Comparison of ENCODE assay signal across 14 mouse cellular contexts in genomic region chr4:15608508-15608907, GRCm38 (mm10).
DNase-seq lines count a peak whose midpoint lies in the region; ATAC-seq and TF ChIP-seq lines count a peak whose summit lies in the region.
"Had no signal": no experiment of that assay in that cellular context is flagged by ENCODE, and none has a peak within 500 bp of the region (broad histone marks: within the 10 kb centered on the region; RNA-seq: fewer than 3 reads in every experiment).

No protein-coding gene starts in this region.

- H3K27ac ChIP-seq in hindbrain, postnatal 0 days: no peak overlapping the region
- no peak overlapping the region for H3K27ac ChIP-seq in hindbrain, embryonic 13.5 days
- H3K27ac ChIP-seq in forebrain, postnatal 0 days (ENCODE audit: low read depth, low read length): no peak overlapping the region
- H3K27ac ChIP-seq in lung, embryonic 15.5 days: no peak overlapping the region
- H3K27ac ChIP-seq: limb, embryonic 12.5 days; midbrain, embryonic 13.5 days; neural tube, embryonic 12.5 days had no signal

- H3K4me2 ChIP-seq in hindbrain, postnatal 0 days (ENCODE audit: low read depth, low read length): no peak overlapping the region
- H3K4me2 ChIP-seq in hindbrain, embryonic 13.5 days: no peak overlapping the region
- no peak overlapping the region for H3K4me2 ChIP-seq in forebrain, postnatal 0 days (ENCODE audit: low read depth)
- no peak overlapping the region for H3K4me2 ChIP-seq in lung, embryonic 15.5 days
- H3K4me2 ChIP-seq: limb, embryonic 12.5 days; midbrain, embryonic 13.5 days; neural tube, embryonic 12.5 days had no signal

- peak; percentile 0 for DNase-seq in embryo, embryonic 11 days
- DNase-seq in embryo, embryonic 10.5 days (ENCODE audit: low spot score): no peak
- DNase-seq in hindbrain, postnatal 0 days (ENCODE audit: low spot score): peak; percentile 7
- DNase-seq in forebrain, postnatal 0 days: peak; percentile 62
- DNase-seq in gastrocnemius, postnatal 4 days (ENCODE audit: low spot score in 2 of 2): no peak
- no peak for DNase-seq in spleen, adult 12 weeks (ENCODE audit: low spot score)
- DNase-seq: adrenal gland, postnatal 10 days; cerebellum, postnatal 36 days; kidney, postnatal 36 days had no signal

- no peaks in the 10 kb centered on the region for H3K36me3 ChIP-seq in hindbrain, postnatal 0 days (ENCODE audit: insufficient read depth, low read length)
- H3K36me3 ChIP-seq in hindbrain, embryonic 13.5 days: no peaks in the 10 kb centered on the region
- no peaks in the 10 kb centered on the region for H3K36me3 ChIP-seq in forebrain, postnatal 0 days (ENCODE audit: insufficient read depth)
- no peaks in the 10 kb centered on the region for H3K36me3 ChIP-seq in lung, embryonic 15.5 days
- H3K36me3 ChIP-seq: limb, embryonic 12.5 days; midbrain, embryonic 13.5 days; neural tube, embryonic 12.5 days had no signal

- H3K4me3 ChIP-seq in hindbrain, postnatal 0 days (ENCODE audit: low read length): no peak overlapping the region
- no peak overlapping the region for H3K4me3 ChIP-seq in hindbrain, embryonic 13.5 days
- no peak overlapping the region for H3K4me3 ChIP-seq in forebrain, postnatal 0 days (ENCODE audit: low read depth, low read length)
- H3K4me3 ChIP-seq in lung, embryonic 15.5 days: no peak overlapping the region
- H3K4me3 ChIP-seq: limb, embryonic 12.5 days; midbrain, embryonic 13.5 days; neural tube, embryonic 12.5 days had no signal

- H3K9me3 ChIP-seq in hindbrain, postnatal 0 days (ENCODE audit: low read length): no peaks in the 10 kb centered on the region
- H3K9me3 ChIP-seq in hindbrain, embryonic 13.5 days: no peaks in the 10 kb centered on the region
- H3K9me3 ChIP-seq in forebrain, postnatal 0 days (ENCODE audit: low read length): no peaks in the 10 kb centered on the region
- no peaks in the 10 kb centered on the region for H3K9me3 ChIP-seq in lung, embryonic 15.5 days
- H3K9me3 ChIP-seq: limb, embryonic 12.5 days; midbrain, embryonic 13.5 days; neural tube, embryonic 12.5 days had no signal

- no peak overlapping the region for H3K9ac ChIP-seq in hindbrain, postnatal 0 days (replicated peaks; ENCODE audit: low read length)
- no peak overlapping the region for H3K9ac ChIP-seq in hindbrain, embryonic 13.5 days
- no peak overlapping the region for H3K9ac ChIP-seq in forebrain, postnatal 0 days
- H3K9ac ChIP-seq in lung, embryonic 15.5 days: no peak overlapping the region
- H3K9ac ChIP-seq: limb, embryonic 12.5 days; midbrain, embryonic 13.5 days; neural tube, embryonic 12.5 days had no signal

- WGBS in hindbrain, postnatal 0 days: 44% methylated on average over 3 of the region's 3 CpGs
- WGBS in hindbrain, embryonic 13.5 days: 54% methylated on average over 3 of the region's 3 CpGs
- WGBS in forebrain, postnatal 0 days: 24% methylated on average over 3 of the region's 3 CpGs
- 18% methylated on average over 3 of the region's 3 CpGs for WGBS in lung, embryonic 15.5 days

- H3K27me3 ChIP-seq in hindbrain, postnatal 0 days (ENCODE audit: insufficient read depth, low read length): no peaks in the 10 kb centered on the region
- H3K27me3 ChIP-seq in hindbrain, embryonic 13.5 days: no peaks in the 10 kb centered on the region
- H3K27me3 ChIP-seq in forebrain, postnatal 0 days (ENCODE audit: insufficient read depth, low read length): no peaks in the 10 kb centered on the region
- no peaks in the 10 kb centered on the region for H3K27me3 ChIP-seq in lung, embryonic 15.5 days
- H3K27me3 ChIP-seq: limb, embryonic 12.5 days; midbrain, embryonic 13.5 days; neural tube, embryonic 12.5 days had no signal

- ATAC-seq in hindbrain, postnatal 0 days: 0 out of 2 replicates have a peak, but pooled peaks have one; percentile 32
- ATAC-seq in hindbrain, embryonic 13.5 days (ENCODE audit: low FRiP score): no peak
- ATAC-seq in forebrain, postnatal 0 days: peak; percentile 92
- ATAC-seq in lung, embryonic 15.5 days (ENCODE audit: borderline replicate concordance, extremely low read depth, low FRiP score, low TSS enrichment): peak; percentile 62; the same call in 1 of the 2 replicates
- ATAC-seq: midbrain, embryonic 13.5 days had no signal

- TF ChIP-seq CTCF in hindbrain, postnatal 0 days (IDR thresholded peaks at IDR 0.05; ENCODE audit: low read depth): no peak
- no peak for TF ChIP-seq CTCF in forebrain, postnatal 0 days (IDR thresholded peaks at IDR 0.05; ENCODE audit: low read depth)

- no peaks in the 10 kb centered on the region for H3K4me1 ChIP-seq in hindbrain, postnatal 0 days (ENCODE audit: insufficient read depth, low read length)
- H3K4me1 ChIP-seq in hindbrain, embryonic 13.5 days (replicated peaks): no peaks in the 10 kb centered on the region
- no peaks in the 10 kb centered on the region for H3K4me1 ChIP-seq in forebrain, postnatal 0 days (ENCODE audit: insufficient read depth)
- H3K4me1 ChIP-seq in lung, embryonic 15.5 days: no peaks in the 10 kb centered on the region
- H3K4me1 ChIP-seq: neural tube, embryonic 12.5 days had no signal

Comparison
In these comparisons a context has a peak if more than half of its experiments do, and no peak if none do; other contexts are left out.
1. DNase-seq: peak in embryo, embryonic 11 days (single experiment), hindbrain, postnatal 0 days (single experiment) and forebrain, postnatal 0 days (single experiment); none in embryo, embryonic 10.5 days (single experiment), gastrocnemius, postnatal 4 days (0 of 2) and spleen, adult 12 weeks (single experiment).